Mouse (Mus musculus): Measurements from ENCODE around the gene Map3k9. TPM values are rescaled to one million over a fixed set of nuclear protein-coding genes. Genes with fewer than 3 reads are reported as not detected.

The Map3k9 gene
- polyA plus RNA-seq (2012; rRNA removed) = 3.2 and 3.3 TPM in 2 replicates

DNA sequence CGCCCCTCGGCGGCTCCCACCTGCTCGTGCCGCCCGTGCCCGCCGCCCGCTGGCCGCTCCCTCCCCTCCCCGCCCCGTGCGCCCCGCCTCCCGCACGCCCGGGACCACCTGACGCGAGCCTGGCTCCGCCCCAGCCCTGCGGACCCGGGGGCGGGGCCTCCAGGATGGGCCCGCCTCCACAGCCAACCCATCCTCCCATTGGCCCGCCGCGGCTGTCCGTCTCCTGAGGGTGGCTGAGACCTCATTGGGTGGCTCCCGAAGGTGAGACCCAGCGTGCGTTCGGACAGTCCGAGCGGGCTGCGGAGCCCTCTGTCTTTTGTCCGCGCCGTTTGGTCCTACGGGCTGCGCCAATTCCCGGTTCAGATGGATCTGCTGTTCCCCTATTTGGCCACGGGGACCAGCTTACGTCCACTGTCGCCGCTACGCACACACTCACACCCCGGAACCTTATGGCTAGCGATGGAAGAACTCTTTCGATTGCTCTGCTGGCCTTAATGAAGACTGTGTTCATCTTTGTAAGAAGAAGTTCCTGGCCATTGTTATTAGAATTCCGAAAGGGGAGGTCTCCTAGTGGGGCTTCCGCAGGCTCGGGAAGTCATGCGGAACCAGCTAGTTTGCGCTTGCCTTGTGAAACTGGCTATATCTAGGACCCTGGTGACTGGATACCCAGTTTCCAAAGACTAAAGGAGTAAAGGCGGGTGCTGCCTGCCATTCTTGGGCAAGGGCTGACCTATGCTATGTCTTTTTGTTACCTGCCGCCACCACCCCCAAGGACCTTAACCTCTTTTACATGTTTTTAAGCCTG, at the start of gene Map3k9:
Gene Map3k9, minus strand, starts transcription at position 71 of the 805 bp plus-strand sequence.
- peaks cover 4% of the 10 kb centered on the region; the same call in 1 of the 2 replicates for H3K4me1 ChIP-seq (ENCODE audit: control insufficient read depth, insufficient read depth, low read length)
- no peaks in the 10 kb centered on the region for H3K36me3 ChIP-seq (ENCODE audit: control insufficient read depth, insufficient read depth, low read length)
- H3K27ac ChIP-seq (ENCODE audit: control insufficient read depth, insufficient read depth, low read depth, low read length) = peak within 1 kb of the TSS; percentile 56
- peak within 1 kb of the TSS; percentile 87 for H3K4me3 ChIP-seq (ENCODE audit: control insufficient read depth, low read depth, low read length)
- H3K27me3 ChIP-seq (ENCODE audit: control insufficient read depth, insufficient read depth, low read length) = no peaks in the 10 kb centered on the region
- TF ChIP-seq POLR2A (IDR thresholded peaks at IDR 0.05; ENCODE audit: control insufficient read depth, low read depth, low read length) = peak; percentile 52; the same call in 1 of the 2 replicates
- TF ChIP-seq CTCF (IDR thresholded peaks at IDR 0.05; ENCODE audit: control insufficient read depth, insufficient read depth, insufficient replicate concordance, low read depth, low read length) = no peak; the same call in 1 of the 2 replicates

DNA sequence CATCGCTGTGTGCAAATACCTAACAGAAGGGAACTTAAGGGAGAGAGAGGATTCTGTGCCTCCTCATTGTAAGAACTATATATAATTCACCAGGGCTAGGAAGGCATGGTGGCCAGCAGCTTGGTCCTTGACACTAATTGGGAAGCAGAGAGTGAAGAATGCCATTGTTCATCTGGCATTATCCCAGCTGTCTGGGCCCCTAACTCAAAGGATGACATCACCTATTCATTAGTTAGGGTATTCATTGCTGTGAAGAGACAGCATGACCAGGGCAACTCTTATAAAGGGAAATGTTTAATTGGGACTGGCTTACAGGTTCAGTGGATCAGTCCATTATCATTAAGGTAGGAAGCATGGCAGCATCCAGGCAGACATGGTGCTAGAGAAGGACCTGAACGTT, 47.4 kb upstream of the Map3k9 start:
- Histone ChIP-seq H3K4me1 (ENCODE audit: control insufficient read depth, insufficient read depth, low read length) (no peaks in the 10 kb centered on the region), H3K27me3 (ENCODE audit: control insufficient read depth, insufficient read depth, low read length) (no peaks in the 10 kb centered on the region), H3K27ac (ENCODE audit: control insufficient read depth, insufficient read depth, low read depth, low read length) (no peak overlapping the region), H3K36me3 (ENCODE audit: control insufficient read depth, insufficient read depth, low read length) (no peaks in the 10 kb centered on the region), H3K4me3 (ENCODE audit: control insufficient read depth, low read depth, low read length) (no peak overlapping the region)
- no peak for TF ChIP-seq POLR2A (IDR thresholded peaks at IDR 0.05; ENCODE audit: control insufficient read depth, low read depth, low read length)
- TF ChIP-seq CTCF (IDR thresholded peaks at IDR 0.05; ENCODE audit: control insufficient read depth, insufficient read depth, insufficient replicate concordance, low read depth, low read length) = no peak

DNA sequence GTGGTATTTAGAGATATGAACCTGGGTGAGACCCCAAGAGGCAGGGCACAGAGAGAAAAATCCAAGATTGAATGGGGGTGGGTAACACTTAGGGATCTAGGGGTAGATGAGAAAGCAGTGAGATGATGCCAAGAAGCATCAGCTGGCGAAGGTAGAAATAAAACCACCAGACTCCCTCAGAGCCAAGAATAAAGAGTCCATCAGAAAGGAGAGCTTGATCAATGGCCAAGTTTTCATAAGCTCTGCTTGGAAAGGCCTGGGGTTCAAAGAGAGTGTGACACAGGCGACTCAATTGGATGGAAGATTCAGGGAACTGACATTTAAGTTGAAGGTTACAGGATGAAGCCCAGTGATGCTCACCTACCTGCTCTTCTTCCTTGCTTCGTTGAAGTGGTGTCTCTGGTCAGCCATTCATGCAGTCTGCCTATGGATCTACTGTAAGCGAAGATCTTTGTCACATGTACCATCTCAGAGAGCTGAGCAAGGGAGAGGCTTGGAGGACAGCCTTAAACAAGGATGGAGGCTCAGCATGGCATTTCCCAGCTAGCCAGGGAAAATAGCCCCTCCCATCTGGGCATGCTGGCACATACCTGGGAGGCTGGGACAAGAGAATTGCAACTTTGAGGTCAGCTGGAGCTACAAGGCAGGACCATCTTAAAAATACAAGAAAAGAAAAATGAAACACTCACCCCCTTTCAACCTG, 42.0 kb upstream of the Map3k9 start:
- H3K27me3 ChIP-seq (ENCODE audit: control insufficient read depth, insufficient read depth, low read length) = no peaks in the 10 kb centered on the region
- no peak overlapping the region for H3K4me3 ChIP-seq (ENCODE audit: control insufficient read depth, low read depth, low read length)
- H3K4me1 ChIP-seq (ENCODE audit: control insufficient read depth, insufficient read depth, low read length) = no peaks in the 10 kb centered on the region
- H3K36me3 ChIP-seq (ENCODE audit: control insufficient read depth, insufficient read depth, low read length) = no peaks in the 10 kb centered on the region
- no peak for TF ChIP-seq POLR2A (IDR thresholded peaks at IDR 0.05; ENCODE audit: control insufficient read depth, low read depth, low read length)
- no peak for TF ChIP-seq CTCF (IDR thresholded peaks at IDR 0.05; ENCODE audit: control insufficient read depth, insufficient read depth, insufficient replicate concordance, low read depth, low read length)
- no peak overlapping the region for H3K27ac ChIP-seq (ENCODE audit: control insufficient read depth, insufficient read depth, low read depth, low read length)

DNA sequence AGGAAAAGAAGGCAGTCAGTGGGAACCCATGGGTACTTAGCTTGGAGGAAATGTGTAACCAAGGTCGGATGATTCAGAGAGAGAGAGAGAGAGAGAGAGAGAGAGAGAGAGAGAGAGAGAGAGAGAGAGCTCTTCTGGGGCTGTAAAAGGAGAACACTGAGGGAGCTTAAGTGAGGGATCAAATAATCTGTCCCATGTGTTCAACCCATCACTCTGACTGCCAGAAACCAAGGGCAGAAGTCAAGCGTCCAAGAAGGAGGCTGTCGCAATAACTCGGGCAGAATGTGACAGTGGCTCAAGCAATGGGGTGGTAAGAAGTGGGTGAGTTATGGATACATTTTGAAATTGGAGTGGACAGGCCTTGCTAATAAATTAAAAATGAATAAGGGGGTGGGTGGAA, 41.2 kb upstream of the Map3k9 start:
- TF ChIP-seq CTCF (IDR thresholded peaks at IDR 0.05; ENCODE audit: control insufficient read depth, insufficient read depth, insufficient replicate concordance, low read depth, low read length) = no peak
- TF ChIP-seq POLR2A (IDR thresholded peaks at IDR 0.05; ENCODE audit: control insufficient read depth, low read depth, low read length) = no peak
- no peaks in the 10 kb centered on the region for H3K27me3 ChIP-seq (ENCODE audit: control insufficient read depth, insufficient read depth, low read length)
- no peak overlapping the region for H3K4me3 ChIP-seq (ENCODE audit: control insufficient read depth, low read depth, low read length)
- H3K27ac ChIP-seq (ENCODE audit: control insufficient read depth, insufficient read depth, low read depth, low read length) = no peak overlapping the region
- peaks cover under 1% of the 10 kb centered on the region; the same call in 1 of the 2 replicates for H3K4me1 ChIP-seq (ENCODE audit: control insufficient read depth, insufficient read depth, low read length)
- no peaks in the 10 kb centered on the region for H3K36me3 ChIP-seq (ENCODE audit: control insufficient read depth, insufficient read depth, low read length)

DNA sequence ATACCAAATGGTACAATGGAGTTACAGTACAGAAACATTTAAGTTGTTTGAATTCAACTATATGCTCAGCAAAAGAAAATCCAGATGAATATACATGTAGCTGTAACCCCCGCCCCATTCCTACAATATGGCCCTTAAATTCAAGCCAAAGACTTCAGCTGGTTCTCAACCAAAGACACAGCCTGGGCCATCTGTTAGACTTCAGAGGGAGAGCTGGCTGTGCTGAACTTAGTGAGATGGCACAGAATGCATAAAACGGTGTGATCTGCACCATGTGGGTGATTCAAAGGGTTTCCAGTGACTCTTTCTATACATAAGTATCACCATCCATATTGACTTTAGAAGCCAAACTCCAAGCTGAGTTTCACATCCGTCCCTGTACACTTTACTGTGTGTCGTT, 39.7 kb upstream of the Map3k9 start:
- no peaks in the 10 kb centered on the region for H3K27me3 ChIP-seq (ENCODE audit: control insufficient read depth, insufficient read depth, low read length)
- no peaks in the 10 kb centered on the region for H3K36me3 ChIP-seq (ENCODE audit: control insufficient read depth, insufficient read depth, low read length)
- no peak overlapping the region for H3K4me3 ChIP-seq (ENCODE audit: control insufficient read depth, low read depth, low read length)
- peaks cover 6% of the 10 kb centered on the region; the same call in 1 of the 2 replicates for H3K4me1 ChIP-seq (ENCODE audit: control insufficient read depth, insufficient read depth, low read length)
- no peak overlapping the region for H3K27ac ChIP-seq (ENCODE audit: control insufficient read depth, insufficient read depth, low read depth, low read length)
- TF ChIP-seq CTCF (IDR thresholded peaks at IDR 0.05; ENCODE audit: control insufficient read depth, insufficient read depth, insufficient replicate concordance, low read depth, low read length) = no peak
- no peak for TF ChIP-seq POLR2A (IDR thresholded peaks at IDR 0.05; ENCODE audit: control insufficient read depth, low read depth, low read length)

DNA sequence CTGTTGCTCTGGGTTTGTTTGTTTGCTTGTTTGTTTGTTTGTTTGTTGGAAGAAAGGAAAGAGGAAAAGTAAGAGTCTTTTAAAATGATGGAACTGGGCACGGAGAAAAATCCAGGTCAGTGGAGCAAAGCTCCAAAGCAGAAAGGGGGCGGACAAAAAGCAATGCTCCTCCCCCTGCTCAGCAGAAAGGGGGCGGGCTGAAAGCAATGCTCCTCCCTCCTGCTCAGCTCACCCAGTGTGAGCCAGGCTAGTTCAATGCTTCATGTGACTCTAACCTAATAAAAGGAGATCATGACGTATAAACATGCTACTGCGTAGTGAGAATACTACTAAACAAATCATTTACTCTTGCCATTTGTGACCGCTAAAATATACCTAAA, 36.1 kb upstream of the Map3k9 start:
- Histone ChIP-seq H3K27ac (ENCODE audit: control insufficient read depth, insufficient read depth, low read depth, low read length) (peak overlapping the region; percentile 42), H3K4me1 (ENCODE audit: control insufficient read depth, insufficient read depth, low read length) (peaks cover 6% of the 10 kb centered on the region; the same call in 1 of the 2 replicates), H3K27me3 (ENCODE audit: control insufficient read depth, insufficient read depth, low read length) (no peaks in the 10 kb centered on the region), H3K36me3 (ENCODE audit: control insufficient read depth, insufficient read depth, low read length) (no peaks in the 10 kb centered on the region), H3K4me3 (ENCODE audit: control insufficient read depth, low read depth, low read length) (peak overlapping the region; percentile 8; the same call in 1 of the 2 replicates)
- TF ChIP-seq CTCF (IDR thresholded peaks at IDR 0.05; ENCODE audit: control insufficient read depth, insufficient read depth, insufficient replicate concordance, low read depth, low read length) (no peak), POLR2A (IDR thresholded peaks at IDR 0.05; ENCODE audit: control insufficient read depth, low read depth, low read length) (no peak)
